Mouse (Mus musculus): ENCODE measurements around the gene Ttyh2.

Gene Ttyh2

DNA sequence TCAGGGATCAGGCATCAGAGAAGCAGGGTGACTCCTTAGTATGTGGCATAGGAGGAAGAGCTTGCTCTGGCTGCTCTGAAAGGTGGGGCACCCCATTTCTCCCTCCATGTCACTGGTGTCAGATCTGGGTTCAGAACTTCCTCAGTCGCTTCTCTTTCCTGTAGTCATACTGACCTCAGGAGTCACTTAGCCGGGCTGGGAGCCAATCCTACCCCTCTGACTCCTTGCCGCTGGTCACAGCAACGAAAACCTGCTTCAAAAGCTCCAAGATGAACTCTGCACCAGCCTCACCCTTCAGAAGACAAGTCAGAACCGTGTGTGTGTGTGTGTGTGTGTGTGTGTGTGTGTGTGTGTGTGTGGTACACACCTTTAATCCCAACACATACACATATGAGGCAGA, 31.1 kb downstream of the Ttyh2 start:
- no peak for DNase-seq (ENCODE audit: low read depth)

DNA sequence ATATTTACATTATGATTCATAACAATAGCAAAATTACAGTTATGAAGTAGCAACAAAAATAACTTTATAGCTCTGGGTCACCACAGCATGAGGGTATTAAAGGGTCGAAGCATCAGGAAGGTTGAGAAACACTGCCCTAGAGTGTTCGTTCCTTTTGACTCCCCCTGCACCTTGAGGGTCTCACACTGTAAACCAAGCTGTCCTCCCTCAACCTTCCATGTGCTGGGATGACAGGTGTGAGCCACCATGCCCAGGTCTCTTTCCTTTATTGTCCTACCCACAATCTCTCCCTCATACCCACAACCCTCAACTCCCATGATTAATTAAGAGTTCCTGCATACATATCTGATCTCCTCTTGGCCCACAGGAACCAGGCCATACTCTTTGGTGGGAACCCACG, 36.2 kb downstream of the Ttyh2 start:
- no peak for DNase-seq (ENCODE audit: low read depth)

DNA sequence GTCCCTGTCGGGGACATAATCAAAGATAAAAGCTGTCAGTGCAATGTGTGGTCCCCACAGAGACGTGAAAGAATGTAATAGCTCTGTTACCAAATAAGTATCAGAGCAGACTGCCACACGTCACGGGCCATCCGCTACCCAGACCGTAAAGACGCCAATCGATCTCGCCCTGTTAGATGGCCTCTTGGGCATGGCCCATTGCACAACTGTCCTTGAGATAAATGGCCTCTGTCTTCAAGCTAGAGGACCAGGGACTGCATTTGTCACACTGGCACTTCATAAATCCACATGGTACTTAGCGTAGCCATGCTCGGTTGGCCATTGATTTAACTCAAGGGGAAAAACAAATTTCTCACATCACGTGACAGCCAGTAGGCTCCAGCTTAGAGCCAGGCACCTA, 36.6 kb downstream of the Ttyh2 start:
- DNase-seq (ENCODE audit: low read depth): no peak

DNA sequence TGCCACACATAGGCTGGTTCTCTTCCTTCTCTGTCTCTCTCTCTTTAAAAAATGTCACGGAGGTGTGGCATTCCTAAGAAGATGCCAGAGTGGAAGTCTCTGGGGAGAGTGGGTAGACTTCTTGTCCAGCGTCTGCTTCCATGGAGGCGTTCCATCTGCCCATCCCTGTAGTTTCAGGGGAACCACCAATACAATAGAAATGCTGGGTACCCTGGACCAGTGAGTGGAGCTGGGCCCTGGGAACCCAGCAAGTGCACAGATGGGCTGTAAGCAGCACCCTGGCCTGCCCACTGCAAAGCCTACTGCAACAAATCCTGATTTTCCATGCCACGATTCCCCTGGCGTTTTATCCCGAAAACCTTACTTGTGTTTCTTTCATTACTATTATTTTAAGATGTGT, 39.3 kb downstream of the Ttyh2 start:
- no peak for DNase-seq (ENCODE audit: low read depth)

DNA sequence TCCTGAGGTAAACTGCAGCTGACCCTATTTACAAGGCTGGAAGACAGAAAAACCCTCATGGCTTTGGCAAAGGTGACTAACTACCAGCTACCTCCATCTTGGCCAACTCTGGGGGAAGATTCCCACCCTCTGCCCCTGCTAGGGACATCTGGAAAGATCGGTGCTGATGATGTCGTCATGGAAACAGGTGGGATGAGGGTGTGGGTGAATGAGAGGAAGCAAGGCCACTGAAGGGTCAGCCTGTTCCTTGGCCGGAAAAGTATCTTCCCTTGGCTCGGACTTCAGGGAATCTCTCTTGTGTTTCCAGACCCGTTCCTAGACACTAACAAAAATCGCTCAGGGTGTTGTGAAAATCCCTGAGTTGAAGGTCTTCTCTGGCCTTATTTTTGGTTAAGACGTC, 40.3 kb downstream of the Ttyh2 start:
- DNase-seq (ENCODE audit: low read depth): no peak

DNA sequence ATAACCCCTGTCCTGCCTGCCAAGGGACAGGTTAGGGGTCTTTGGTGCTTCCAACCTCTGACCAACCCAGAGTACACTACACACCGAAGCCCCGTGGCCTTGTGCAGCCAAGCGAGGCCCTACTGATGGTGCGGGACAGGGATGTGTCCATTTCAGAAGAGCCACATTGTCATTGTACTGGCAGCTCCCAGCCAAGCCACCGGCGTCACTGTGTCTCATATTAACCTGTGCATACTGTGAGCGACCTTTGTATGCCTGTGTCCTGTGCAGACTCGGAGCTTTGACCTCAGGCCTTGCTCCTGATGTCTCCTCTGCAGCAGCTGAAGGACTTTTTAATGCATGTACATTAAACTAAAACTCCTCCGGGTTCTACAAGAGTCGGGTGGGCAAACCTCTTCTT, 45.3 kb downstream of the Ttyh2 start:
- DNase-seq (ENCODE audit: low read depth): no peak

DNA sequence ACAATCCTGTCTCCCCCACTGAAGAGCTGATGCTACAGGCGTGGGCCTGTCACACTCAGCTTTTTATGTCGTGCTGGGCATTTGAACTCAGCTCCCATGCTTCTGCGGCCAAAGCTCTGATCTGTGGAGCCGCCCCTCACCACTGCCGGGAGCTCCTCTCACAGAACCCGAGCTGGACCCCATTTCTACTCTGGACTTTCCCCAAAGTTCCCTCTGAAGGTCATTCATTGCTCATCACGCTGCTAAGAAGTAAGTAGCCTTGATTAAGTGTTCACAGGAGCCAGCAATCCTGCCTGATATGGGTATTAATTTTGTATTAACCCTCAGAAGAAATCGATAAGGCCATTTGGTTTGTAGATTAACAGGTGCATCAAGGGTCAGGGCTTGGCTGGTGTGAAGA, 47.2 kb downstream of the Ttyh2 start:
- no peak for DNase-seq (ENCODE audit: low read depth)

DNA sequence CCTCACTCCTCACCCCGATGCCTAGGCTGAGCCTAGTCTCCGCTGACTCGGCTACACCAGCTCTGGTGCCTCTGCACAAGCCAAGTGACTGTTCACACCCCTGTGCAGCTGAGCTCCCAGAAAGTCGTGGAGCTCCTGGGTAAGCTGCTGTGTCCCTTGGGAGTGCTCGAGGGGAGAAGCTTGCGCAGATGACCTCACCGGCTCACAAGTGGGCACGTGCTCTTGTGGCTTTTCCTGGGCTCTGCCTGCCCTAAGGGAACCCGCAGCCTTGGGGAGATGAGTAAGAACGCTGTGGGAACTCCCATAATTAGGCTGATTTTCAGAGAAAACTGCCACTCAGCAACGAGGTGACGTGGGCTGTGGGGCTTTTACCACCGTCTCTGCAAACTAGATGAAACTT, 47.8 kb downstream of the Ttyh2 start:
- peak; percentile 22 for DNase-seq (ENCODE audit: low read depth)

DNA sequence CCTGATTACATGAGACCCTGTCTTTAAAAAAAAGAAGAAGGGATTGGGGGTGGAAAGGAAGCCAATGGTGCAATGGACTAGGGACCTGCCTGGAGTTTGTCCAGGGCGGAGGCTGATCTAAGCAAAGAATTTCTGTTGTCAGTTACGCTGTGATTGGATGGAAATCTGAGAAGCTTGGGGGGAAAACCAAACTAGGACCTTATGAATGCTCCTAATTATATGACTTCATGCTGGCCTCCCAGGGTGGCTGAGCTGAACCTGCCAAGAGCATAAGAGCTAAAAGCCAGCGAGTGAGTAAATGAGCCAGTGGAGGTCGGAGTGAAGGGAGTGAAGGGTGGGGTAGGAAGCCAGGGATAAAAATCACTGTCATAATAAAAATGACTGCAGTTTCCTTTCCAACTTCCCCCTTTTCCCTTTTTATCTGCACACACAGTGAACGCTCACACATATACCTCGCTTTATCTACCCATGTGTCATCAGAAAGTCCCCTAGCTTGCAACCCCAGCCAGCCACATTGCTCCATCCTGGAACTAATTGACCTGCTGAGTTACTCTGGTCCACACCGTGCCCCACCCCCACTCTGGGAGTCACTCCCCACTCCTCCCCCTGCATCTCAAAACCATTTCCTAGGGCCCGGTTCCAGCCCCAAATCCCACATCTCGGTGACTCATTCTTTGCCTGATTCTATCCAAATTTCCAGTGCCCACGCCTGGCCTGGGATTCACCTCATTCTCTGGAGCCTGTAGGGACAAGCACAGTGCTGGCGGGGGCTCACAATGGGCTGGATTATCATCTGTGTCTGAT, 49.8 kb downstream of the Ttyh2 start:
- DNase-seq (ENCODE audit: low read depth): peak; percentile 89

DNA sequence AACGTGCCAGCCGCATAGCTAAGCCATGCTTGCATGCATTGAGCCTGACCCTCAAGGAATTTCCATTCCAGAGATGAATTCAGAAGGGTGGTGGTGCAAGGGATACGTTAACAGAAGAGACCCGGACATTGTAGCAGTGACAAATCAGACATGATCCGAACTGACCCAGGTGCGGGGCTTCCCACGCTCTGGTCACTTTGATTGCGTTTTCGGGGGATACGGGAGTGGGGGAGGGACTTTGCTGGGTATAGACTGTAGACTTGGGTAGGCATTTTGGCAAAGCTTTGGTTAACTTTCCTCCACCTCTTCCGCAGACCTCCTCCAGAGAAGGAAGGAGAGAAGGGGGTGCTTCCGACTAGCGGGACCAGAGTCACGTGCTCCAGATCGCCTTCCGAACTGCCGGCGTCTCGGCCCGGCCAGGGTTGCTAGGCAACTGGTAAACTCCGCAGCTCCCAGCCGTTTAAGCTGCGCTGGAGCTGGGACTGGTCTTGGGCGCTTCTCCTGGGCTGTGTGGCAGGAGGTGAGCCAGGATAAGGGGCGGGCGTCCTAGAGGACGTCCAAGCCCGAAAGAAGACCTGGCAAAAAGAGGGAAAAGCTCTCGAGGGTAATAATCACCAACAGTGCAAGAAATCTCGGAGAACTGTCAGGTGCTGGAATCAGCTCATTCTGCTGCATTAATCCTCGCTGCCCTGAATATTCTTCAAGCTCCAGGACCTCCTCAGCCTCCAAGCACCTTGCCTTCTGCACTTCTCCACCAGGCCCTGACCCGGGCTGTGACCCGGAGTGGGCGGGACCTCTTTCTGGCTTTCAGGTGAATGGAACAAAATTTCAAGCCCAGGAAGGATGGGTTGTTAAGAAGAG, 52.0 kb downstream of the Ttyh2 start, which contains the start of gene Dnaic2:
Dnaic2 (plus strand) TSS at position 444 of the 861 bp plus-strand sequence.
- peak; percentile 18 for DNase-seq (ENCODE audit: low read depth)

DNA sequence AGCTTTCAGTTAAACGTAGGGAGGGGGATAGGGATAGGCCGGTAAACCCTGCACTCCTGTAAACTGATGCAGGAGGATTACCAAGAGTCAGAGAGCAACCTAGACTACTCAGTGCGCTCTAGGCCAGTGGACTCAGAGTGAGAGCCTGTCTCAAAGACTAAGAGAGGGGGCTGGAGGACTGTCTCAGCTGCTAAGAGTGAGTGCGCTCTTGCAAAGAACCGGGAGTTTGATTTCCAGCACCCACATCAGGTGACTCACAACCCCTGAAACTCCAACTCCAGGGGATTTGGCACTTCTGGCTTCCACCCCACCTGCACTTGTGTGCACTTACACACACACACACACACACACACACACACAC, 52.6 kb downstream of the Ttyh2 start:
- no peak for DNase-seq (ENCODE audit: low read depth)

DNA sequence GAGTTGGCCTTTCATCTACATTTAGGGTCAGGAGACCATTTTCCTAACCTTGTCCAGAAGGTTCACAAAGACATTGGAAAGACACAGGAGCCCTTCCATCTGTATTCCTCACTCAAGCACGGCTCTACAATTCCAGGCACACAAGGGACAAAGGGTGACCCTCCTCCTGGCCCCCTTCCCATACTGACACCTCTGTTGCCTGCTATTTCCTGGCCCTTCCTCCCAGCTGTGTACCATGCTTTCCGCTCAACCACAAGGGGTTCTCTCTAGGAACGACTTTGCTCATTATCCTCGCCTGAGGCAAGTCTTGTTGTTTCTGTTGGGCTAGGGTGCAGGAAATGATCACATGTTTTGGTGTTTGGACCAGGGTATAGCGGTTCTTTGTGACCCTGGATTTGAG, 53.1 kb downstream of the Ttyh2 start:
- no peak for DNase-seq (ENCODE audit: low read depth)

DNA sequence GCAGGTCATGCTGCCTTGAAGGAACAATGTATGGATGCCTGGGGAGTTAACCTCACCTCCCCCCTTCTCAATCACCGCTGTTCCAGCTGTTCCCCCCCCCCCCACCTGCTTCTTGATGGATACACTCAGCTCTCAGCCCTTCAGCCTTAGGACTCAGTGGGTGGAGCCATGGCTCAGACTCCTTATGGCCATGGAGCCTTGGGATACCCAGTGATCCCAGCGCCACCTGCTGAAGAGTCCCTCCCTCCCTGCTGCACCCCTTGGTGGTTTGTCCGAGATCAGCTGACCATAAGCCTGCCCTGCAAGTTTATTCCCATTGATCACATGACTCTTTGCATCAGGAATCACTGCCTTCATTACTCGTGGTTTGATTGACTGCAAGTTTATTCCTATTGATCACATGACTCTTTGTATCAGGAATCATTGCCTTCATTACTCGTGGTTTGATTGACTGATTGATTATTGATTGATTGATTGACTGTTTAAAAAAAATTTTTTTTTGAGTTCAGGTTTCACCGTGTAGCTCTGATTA, 54.7 kb downstream of the Ttyh2 start:
- no peak for DNase-seq (ENCODE audit: low read depth)

DNA sequence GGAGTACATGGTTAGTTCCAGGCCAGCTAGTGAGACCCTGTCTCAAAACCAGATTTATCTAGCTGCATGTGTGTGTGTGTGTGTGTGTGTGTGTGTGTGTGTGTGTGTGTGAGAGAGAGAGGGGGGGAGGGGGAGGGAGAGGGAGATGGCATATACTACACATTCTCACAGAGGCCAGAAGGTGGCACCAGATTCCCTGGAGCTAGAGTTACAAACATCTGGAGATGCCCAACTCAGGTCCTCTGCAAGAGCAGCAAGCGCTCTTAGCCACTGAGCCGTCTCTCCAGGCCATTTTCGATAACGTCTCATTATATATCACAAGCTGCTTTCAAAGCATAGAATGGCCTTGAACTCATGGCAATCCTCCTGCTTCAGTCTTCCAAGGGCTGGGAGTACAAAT, 56.5 kb downstream of the Ttyh2 start:
- no peak for DNase-seq (ENCODE audit: low read depth)

DNA sequence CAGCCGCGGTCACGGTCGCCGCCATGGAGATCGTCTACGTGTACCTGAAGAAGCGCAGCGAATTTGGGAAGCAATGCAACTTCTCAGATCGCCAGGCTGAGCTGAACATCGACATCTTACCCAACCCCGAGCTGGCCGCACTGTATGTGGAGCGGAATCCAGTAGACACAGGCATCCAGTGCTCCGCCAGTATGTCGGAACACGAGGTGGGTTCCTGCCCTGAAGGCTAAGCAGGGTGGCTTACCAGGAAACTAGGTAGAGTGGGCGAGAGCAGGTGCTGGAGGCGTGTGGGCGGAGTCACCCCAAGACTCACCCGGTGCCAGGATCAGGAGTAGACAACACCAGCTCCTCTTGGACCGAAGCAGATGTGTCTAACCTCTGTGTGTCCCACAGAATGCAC, 57.7 kb downstream of the Ttyh2 start:
- DNase-seq (ENCODE audit: low read depth): no peak

DNA sequence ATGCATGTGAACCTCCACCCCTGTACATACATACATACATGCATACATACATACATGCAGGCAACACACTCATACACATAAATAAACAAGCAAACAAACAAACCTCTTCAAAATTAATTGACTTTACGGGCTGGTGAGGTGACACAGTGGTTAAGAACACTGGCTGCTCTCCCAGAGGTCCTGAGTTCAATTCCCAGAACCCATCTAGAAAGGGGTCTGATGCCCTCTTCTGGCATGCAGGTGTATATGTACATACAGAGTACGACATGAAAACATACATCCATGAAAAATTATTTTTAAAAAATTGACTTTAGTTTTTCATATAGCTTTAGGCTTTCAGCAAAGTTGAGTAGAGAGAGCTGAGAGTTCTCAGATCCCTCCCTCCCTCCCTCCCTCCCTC, 60.9 kb downstream of the Ttyh2 start:
- no peak for DNase-seq (ENCODE audit: low read depth)

DNA sequence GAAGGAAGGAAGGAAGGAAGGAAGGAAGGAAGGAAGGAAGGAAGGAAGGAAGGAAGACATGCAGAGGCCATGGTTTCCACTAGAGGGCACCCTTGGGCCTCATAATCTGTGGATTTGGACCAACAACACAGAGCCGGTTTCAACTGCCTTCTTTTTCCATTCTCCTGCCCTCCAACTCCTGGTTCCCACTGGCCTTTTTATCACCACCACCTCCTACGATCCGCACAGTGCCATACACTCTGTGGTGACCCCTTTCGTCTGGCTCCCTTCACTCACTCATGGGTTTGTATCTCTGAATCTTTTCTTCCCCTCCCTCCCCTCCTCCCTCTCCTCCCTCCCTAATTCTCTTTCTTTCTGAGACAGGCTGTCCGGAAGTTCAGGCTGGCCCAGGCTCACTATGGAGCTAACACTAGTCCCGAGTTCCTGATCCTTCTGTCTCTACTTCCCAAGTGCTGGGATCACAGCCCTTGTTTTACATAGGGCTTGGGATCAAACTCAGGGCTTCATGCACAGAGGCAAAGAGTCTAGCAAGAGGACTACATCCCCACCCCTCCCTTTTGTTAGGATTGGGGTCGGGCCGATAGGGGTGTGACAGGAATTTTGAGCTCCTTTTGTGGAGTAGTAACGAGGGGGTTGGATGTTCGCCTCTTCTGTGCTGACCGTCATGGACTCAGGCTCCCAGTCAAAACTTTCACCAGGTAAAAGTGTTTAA, 61.8 kb downstream of the Ttyh2 start:
- peak; percentile 17 for DNase-seq (ENCODE audit: low read depth)

DNA sequence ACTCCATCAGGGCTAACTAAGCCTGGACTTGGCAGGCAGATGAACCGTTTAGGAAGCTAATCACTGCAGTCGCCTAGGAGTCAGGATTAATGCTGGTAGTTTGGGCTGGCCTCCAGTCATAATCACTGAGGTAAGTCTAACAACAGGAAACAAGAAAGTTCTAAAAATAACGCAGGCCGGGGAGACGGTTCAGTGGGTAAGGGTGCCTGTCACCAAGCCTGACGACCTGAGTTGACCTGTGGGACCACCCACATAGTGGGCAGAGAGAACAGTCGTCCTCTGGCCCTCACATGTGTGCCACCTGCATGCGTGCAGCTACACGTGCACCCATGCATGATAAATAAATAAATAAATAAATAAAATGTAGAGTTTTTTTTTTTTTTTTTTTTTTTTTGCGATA, 65.4 kb downstream of the Ttyh2 start:
- DNase-seq (ENCODE audit: low read depth): no peak

DNA sequence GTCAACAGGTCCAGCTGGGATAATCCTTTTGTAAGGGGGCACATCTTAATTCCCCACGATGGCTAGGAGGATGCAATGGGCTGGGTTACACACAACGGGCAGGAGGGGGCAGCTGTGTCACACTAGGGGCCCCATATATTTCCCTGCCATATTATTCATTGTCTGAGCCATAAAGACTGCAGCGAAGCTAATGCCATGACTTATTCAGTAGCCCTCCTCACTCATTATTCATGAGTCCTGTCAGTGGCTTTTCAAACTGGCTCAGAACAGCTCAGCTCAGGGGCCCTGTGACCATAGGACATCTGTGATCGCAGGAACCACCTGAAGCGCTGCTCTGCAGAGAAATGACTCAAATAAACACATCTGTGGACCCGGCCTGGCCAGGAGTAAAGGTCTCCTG, 66.2 kb downstream of the Ttyh2 start:
- DNase-seq (ENCODE audit: low read depth): no peak

DNA sequence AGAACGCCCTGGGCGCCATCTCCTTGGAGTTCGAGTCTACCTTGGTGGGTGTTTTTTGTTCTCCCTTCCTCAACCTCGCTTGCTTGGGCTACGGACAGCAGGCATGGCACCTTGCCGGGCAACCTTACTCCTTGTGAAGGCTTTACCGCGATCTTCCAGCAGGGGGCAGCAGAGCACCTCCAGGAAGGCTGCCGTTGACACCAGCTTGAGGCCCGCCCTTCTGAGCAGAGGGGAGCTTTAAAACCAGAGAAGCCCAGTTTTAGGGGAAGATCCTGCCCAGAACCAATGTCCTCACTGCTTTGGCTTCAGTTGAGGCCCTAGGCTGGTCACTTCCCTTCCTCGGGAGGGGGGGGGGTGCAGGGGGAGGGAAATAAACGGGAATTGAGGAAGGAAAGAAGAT, 69.9 kb downstream of the Ttyh2 start:
- peak; percentile 50 for DNase-seq (ENCODE audit: low read depth)

DNA sequence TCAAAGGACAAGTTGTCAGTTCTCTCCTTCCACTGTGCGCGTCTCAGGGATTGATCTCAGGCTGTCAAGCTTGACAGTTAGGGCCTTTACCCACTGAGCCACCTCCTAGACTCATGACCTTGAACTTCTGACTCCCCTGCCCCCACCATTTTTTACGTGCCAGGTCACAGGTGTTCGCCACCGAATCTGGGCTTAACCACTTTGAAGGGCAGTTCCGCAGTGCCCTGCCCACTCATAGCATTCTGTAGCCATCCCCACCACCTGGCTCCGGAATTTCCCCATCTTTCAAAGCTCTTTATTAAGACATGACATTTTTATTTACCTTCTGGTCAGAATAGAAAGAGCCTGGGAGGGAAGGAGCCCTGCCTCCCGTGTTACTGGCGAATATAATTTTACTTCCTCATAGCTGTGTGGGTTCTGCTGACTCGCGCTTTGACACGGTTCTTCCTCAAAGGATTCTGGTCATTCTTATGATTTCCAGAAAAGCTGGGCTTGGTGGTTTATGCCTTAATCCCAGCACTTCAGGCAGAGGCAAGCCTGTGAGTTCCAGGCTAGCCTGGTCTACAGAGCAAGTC, 72.4 kb downstream of the Ttyh2 start:
- DNase-seq (ENCODE audit: low read depth): no peak
